11 mouse cellular contexts compared by ENCODE assay signal in the genomic region with DNA sequence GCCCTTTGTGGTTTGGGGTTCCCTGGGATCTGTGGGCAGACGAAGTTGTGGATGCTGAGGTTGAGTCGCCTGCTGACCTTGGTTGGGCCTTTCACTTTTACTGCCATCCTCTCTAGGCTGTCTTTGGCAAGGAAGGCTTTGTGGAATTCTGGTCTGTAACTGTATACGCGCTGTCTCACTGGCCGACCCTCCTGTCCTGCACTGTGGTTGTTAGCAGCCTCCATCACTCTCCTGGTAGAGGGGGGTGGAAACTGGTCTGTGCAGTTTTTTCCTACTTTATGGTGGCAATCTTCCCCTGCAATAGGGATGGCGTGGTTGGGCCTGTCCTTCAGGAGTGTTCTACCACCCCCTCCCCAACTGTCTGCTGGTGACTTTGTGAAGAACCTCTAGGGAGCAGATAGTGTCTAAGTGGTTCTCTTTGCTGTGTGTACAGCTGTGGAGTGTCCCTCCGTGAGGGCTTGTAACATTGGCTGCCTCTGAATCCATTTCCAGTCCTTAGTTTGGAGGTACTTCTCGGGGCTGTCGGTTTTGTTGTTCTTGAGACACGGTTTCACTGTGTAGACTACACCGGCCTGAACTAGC. TPM values are rescaled to one million over a fixed set of nuclear protein-coding genes. Genes with fewer than 3 reads are reported as not detected.
DNase-seq lines count a peak whose midpoint lies in the region; ATAC-seq and TF ChIP-seq lines count a peak whose summit lies in the region.
"Had no signal": no experiment of that assay in that cellular context is flagged by ENCODE, and none has a peak within 500 bp of the region (broad histone marks: within the 10 kb centered on the region; RNA-seq: fewer than 3 reads in every experiment).

No protein-coding gene starts in this region.

- no peak overlapping the region for H3K27ac ChIP-seq in intestine, embryonic 14.5 days (ENCODE audit: low read depth)
- H3K27ac ChIP-seq in intestine, postnatal 0 days (ENCODE audit: low read depth, low read length): no peak overlapping the region
- peak overlapping the region; percentile 91 for H3K27ac ChIP-seq in ES-E14 (ENCODE audit: insufficient read depth, low read depth, low read length, poor library complexity, severe bottlenecking)
- peak overlapping the region; percentile 40; the same call in 1 of the 2 replicates for H3K27ac ChIP-seq in hindbrain, embryonic 12.5 days
- H3K27ac ChIP-seq: macrophage had no signal

- H3K36me3 ChIP-seq in intestine, embryonic 14.5 days (ENCODE audit: control insufficient read depth, insufficient read depth, low read length): peaks cover 22% of the 10 kb centered on the region
- peaks cover 12% of the 10 kb centered on the region for H3K36me3 ChIP-seq in intestine, postnatal 0 days (ENCODE audit: control insufficient read depth, insufficient read depth)
- H3K36me3 ChIP-seq in ES-E14 (ENCODE audit: control insufficient read depth, insufficient read depth, low read length, poor library complexity, severe bottlenecking): peaks cover 1% of the 10 kb centered on the region
- peaks cover 25% of the 10 kb centered on the region for H3K36me3 ChIP-seq in hindbrain, embryonic 12.5 days

- no peaks in the 10 kb centered on the region for H3K9me3 ChIP-seq in intestine, embryonic 14.5 days (ENCODE audit: control insufficient read depth, low read length)
- H3K9me3 ChIP-seq in intestine, postnatal 0 days (ENCODE audit: control insufficient read depth): no peaks in the 10 kb centered on the region
- no peaks in the 10 kb centered on the region for H3K9me3 ChIP-seq in ES-E14 (ENCODE audit: control insufficient read depth, insufficient read depth, low read depth, low read length)
- no peaks in the 10 kb centered on the region for H3K9me3 ChIP-seq in hindbrain, embryonic 12.5 days (replicated peaks)

- no peak overlapping the region for H3K4me2 ChIP-seq in intestine, embryonic 14.5 days (ENCODE audit: low read length)
- no peak overlapping the region for H3K4me2 ChIP-seq in intestine, postnatal 0 days (replicated peaks; ENCODE audit: low read depth)
- no peak overlapping the region for H3K4me2 ChIP-seq in hindbrain, embryonic 12.5 days (replicated peaks)

- DNase-seq in intestine, embryonic 14.5 days (ENCODE audit: low spot score): no peak
- DNase-seq in 3T3-L1 (ENCODE audit: low read depth, low spot score): peak; percentile 87
- no peak for DNase-seq in ES-E14 (ENCODE audit: low read depth, low spot score)
- no peak for DNase-seq in cerebellum, postnatal 25 days
- no peak for DNase-seq in thymus, adult 18-20 months
- DNase-seq: adrenal gland, postnatal 25 days; cerebellum, adult 9-11 months; forebrain, postnatal 0 days had no signal

- no peak overlapping the region for H3K9ac ChIP-seq in intestine, embryonic 14.5 days (ENCODE audit: low read length)
- no peak overlapping the region for H3K9ac ChIP-seq in intestine, postnatal 0 days (ENCODE audit: low read depth, low read length)
- H3K9ac ChIP-seq in ES-E14 (ENCODE audit: insufficient read depth, low read depth, low read length, poor library complexity, severe bottlenecking): peak overlapping the region; percentile 74
- no peak overlapping the region for H3K9ac ChIP-seq in hindbrain, embryonic 12.5 days
- H3K9ac ChIP-seq: forebrain, postnatal 0 days had no signal

- H3K4me3 ChIP-seq in intestine, embryonic 14.5 days (ENCODE audit: low read depth, low read length): no peak overlapping the region
- no peak overlapping the region for H3K4me3 ChIP-seq in intestine, postnatal 0 days (ENCODE audit: low read depth, low read length)
- peak overlapping the region; percentile 14 to 32; a peak in 3 of 4 replicates for H3K4me3 ChIP-seq in ES-E14 (ENCODE audit: insufficient read depth in 1 of 2, low read depth in 1 of 2, low read length in 2 of 2, poor library complexity in 1 of 2, severe bottlenecking in 1 of 2)
- H3K4me3 ChIP-seq in hindbrain, embryonic 12.5 days: no peak overlapping the region

- no peak for TF ChIP-seq CTCF in intestine, postnatal 0 days (IDR thresholded peaks at IDR 0.05; ENCODE audit: low read depth)

- ATAC-seq in intestine, embryonic 14.5 days (replicated peaks; ENCODE audit: low FRiP score, low TSS enrichment, low read depth): peak; percentile 68; the same call in 1 of the 2 replicates
- no peak for ATAC-seq in intestine, postnatal 0 days
- no peak for ATAC-seq in hindbrain, embryonic 12.5 days (ENCODE audit: low FRiP score)

- in situ Hi-C loops in ES-E14 (cut with MboI; ENCODE audit: low sequenced_read_pairs in 2 of 2, unreplicated experiment in 2 of 2): no loop called here

- H3K4me1 ChIP-seq in intestine, embryonic 14.5 days (replicated peaks; ENCODE audit: control insufficient read depth, insufficient read depth, low read length): peaks cover 11% of the 10 kb centered on the region; the same call in 1 of the 2 replicates
- H3K4me1 ChIP-seq in intestine, postnatal 0 days (replicated peaks; ENCODE audit: control insufficient read depth, insufficient read depth, low read length): no peaks in the 10 kb centered on the region
- H3K4me1 ChIP-seq in ES-E14 (ENCODE audit: control insufficient read depth in 2 of 2, insufficient read depth in 2 of 2, low read length in 2 of 2, poor library complexity in 1 of 2): peaks cover 4 to 23% of the 10 kb centered on the region in 2 experiments; a peak in 3 of 4 replicates
- peaks cover 7% of the 10 kb centered on the region; the same call in 1 of the 2 replicates for H3K4me1 ChIP-seq in hindbrain, embryonic 12.5 days

- 43% methylated on average over 11 of the region's 11 CpGs for WGBS in intestine, embryonic 14.5 days
- 47% methylated on average over 11 of the region's 11 CpGs for WGBS in intestine, postnatal 0 days
- whole genome bisulfite sequencing in hindbrain, embryonic 12.5 days: 73% methylated on average over 11 of the region's 11 CpGs

- no peaks in the 10 kb centered on the region for H3K27me3 ChIP-seq in intestine, embryonic 14.5 days (replicated peaks; ENCODE audit: control insufficient read depth, insufficient read depth, low read length)
- no peaks in the 10 kb centered on the region for H3K27me3 ChIP-seq in intestine, postnatal 0 days (replicated peaks; ENCODE audit: control insufficient read depth, insufficient read depth, low read length)
- H3K27me3 ChIP-seq in hindbrain, embryonic 12.5 days: no peaks in the 10 kb centered on the region

TF ChIP-seq in ES-E14, 5 proteins besides CTCF, POLR2A, EP300 and RAD21:
- no peak for TF ChIP-seq ZNF384 (IDR thresholded peaks at IDR 0.05; ENCODE audit: low read depth, low read length)

RNA-seq across cellular contexts. Expression of a gene that starts 14.4 kb away (rescaled TPM):
- 3.4 and 4.2 TPM in 2 replicates for polyA plus RNA-seq in intestine, embryonic 14.5 days (2014; fragmentation: Nextera tagmentation; extraction: Ambion mirVana)
- polyA plus RNA-seq in intestine, postnatal 0 days (2015; fragmentation: Nextera tagmentation; extraction: Ambion mirVana): 39.5 and 54.4 TPM in 2 replicates
- 1.9 and 2.3 TPM in 2 replicates for total RNA-seq in ES-E14 (2012; rRNA removed)
- 0.61 and 1.3 TPM in 2 replicates for polyA plus RNA-seq in hindbrain, embryonic 12.5 days (2016; fragmentation: Nextera tagmentation; extraction: Ambion mirVana)

RNA-seq across cellular contexts. Expression of a gene that starts 39.3 kb away (rescaled TPM):
- 8.5 and 9.1 TPM in 2 replicates for polyA plus RNA-seq in intestine, embryonic 14.5 days (2014; fragmentation: Nextera tagmentation; extraction: Ambion mirVana)
- polyA plus RNA-seq in intestine, postnatal 0 days (2015; fragmentation: Nextera tagmentation; extraction: Ambion mirVana): 2.5 and 2.6 TPM in 2 replicates
- 7.4 and 7.6 TPM in 2 replicates for total RNA-seq in ES-E14 (2012; rRNA removed)
- polyA plus RNA-seq in hindbrain, embryonic 12.5 days (2016; fragmentation: Nextera tagmentation; extraction: Ambion mirVana): 7.6 and 8.1 TPM in 2 replicates

RNA-seq across cellular contexts. Expression of a gene that starts 42.1 kb away (rescaled TPM):
- polyA plus RNA-seq in intestine, embryonic 14.5 days (2014; fragmentation: Nextera tagmentation; extraction: Ambion mirVana): 13.3 and 24.4 TPM in 2 replicates
- 33.2 and 35.0 TPM in 2 replicates for polyA plus RNA-seq in intestine, postnatal 0 days (2015; fragmentation: Nextera tagmentation; extraction: Ambion mirVana)
- total RNA-seq in ES-E14 (2012; rRNA removed): 22.6 and 28.1 TPM in 2 replicates
- polyA plus RNA-seq in hindbrain, embryonic 12.5 days (2016; fragmentation: Nextera tagmentation; extraction: Ambion mirVana): 45.1 and 52.8 TPM in 2 replicates

RNA-seq across cellular contexts. Expression of a gene that starts 42.1 kb away (rescaled TPM):
- polyA plus RNA-seq in intestine, embryonic 14.5 days (2014; fragmentation: Nextera tagmentation; extraction: Ambion mirVana): 181 and 183 TPM in 2 replicates
- 197 and 213 TPM in 2 replicates for polyA plus RNA-seq in intestine, postnatal 0 days (2015; fragmentation: Nextera tagmentation; extraction: Ambion mirVana)
- 140 and 234 TPM in 2 replicates for total RNA-seq in ES-E14 (2012; rRNA removed)
- polyA plus RNA-seq in hindbrain, embryonic 12.5 days (2016; fragmentation: Nextera tagmentation; extraction: Ambion mirVana): 231 and 234 TPM in 2 replicates

Comparison
In these comparisons a context has a peak if more than half of its experiments do, and no peak if none do; other contexts are left out.
1. H3K27ac ChIP-seq: peak in ES-E14 (single experiment) and hindbrain, embryonic 12.5 days (single experiment); none in intestine, embryonic 14.5 days (single experiment) and intestine, postnatal 0 days (single experiment).
2. H3K4me3 ChIP-seq: peak in ES-E14 (2 of 2); none in intestine, embryonic 14.5 days (single experiment), intestine, postnatal 0 days (single experiment) and hindbrain, embryonic 12.5 days (single experiment).